Mouse (Mus musculus): ENCODE measurements around the gene Zfp661. TPM values are rescaled to one million over a fixed set of nuclear protein-coding genes. Genes with fewer than 3 reads are reported as not detected.
"Not testable (repeated sequence)": the region's sequence is repeated elsewhere in the genome, so short reads cannot be mapped to it uniquely, and the experiment has no call there.

Zfp661 gene
- 1 to 10 TPM; 1.3 to 1.8 TPM for total RNA-seq (2021)

- DNase-seq = peak; percentile 90
- intact Hi-C loops (cut with DNase I) = loop anchor here (5.0 kb wide), 1 partner anchor 205 kb away; the partner anchor contains the start of gene Mtln
These were observed at the start of gene Zfp661, which contains the start of gene Mrps5 for GRCm38 (mm10) chr2:127586694-127587513. TSS of gene Zfp661 (minus strand) at chr2:127587094. TSS of gene Mrps5 (plus strand) at chr2:127587222.

DNA sequence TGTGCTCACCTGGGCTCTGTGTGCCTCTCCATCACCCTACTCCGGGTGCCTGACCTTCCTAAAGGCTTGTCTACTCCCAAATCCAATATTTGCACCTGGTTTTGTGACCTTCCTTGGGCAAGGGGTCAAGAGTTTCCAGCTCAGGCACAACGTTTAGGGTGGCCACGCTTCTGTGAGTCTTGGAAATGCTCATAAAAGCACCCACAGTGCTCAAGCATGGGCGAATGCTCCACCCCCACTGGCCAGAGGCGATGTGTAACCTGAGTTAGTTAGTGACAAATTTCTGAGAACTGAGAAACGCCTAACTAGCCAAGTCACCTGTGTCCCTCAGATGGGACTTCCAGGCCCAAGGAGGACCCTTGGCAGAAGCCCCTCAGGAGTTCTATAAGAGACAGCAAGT is 48.7 kb upstream of the Zfp661 start:
- DNase-seq = no peak
- intact Hi-C loops (cut with DNase I) = no loop called here

DNA sequence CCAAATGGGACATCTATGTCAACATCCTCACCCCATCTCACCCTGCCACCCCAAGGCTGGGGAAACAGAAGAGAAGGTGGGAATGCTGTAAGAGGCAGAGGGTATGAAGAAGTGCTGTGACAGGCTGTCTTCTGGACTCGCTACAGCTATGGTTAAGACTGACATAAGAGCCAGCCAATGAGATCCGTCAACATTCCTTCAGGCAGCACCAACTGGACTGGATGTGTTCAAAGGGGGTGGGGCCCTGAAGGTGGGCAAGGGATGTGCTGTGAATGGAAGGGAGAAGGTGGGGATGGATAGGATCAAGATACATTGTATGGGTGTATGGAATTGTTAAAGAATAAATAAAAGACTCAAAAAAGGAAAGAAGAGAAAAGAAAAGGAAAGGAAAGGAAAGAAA is 45.7 kb upstream of the Zfp661 start:
- DNase-seq = no peak
- intact Hi-C loops (cut with DNase I) = no loop called here

GRCm38 (mm10) chr2:127627990-127628570 is 41.2 kb upstream of the Zfp661 start:
- DNase-seq = no peak
- intact Hi-C loops (cut with DNase I) = no loop called here

DNA sequence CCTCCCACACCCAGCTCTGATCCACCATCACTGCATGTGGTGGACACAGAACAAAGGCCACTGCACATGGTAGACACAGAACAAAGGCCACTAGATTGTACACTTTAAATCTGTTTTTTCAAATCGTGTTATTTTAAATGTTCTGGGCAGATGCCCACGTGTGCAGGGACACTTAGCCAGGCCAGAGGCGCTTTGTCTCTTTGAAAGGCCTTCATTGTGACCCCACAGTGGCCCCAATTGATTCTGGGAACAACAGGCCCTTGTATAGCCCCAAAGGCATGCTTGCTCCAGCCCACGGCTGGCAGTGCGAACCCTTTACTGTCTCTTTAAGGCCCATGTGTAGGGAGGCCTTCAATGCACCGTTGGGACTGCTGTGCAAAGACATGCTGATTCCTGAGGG is 40.5 kb upstream of the Zfp661 start:
- intact Hi-C loops (cut with DNase I) = no loop called here

DNA sequence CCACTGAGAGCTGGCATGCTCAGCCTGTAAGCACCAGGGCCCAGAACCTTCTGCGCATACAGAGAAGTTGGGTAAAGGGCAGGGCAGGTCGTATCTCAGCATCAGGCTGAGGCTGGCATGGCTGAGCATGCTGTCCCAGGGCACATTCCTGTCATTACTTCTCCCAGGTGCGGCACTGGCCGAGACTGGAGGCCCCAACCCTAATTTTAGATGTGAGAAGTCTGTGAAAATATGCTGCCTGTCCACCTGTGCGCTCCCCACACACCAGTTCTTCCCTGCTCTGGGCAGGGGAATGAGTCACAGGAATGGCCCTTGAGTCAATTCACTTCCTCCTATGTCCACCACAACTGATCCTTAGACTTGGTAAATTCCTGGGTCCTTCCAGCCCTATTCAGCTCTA is 38.8 kb upstream of the Zfp661 start:
- intact Hi-C loops (cut with DNase I) = no loop called here
- no peak for DNase-seq

More for the DNA sequence above, 40.5 kb upstream of the Zfp661 start:
- no peak for DNase-seq

DNA sequence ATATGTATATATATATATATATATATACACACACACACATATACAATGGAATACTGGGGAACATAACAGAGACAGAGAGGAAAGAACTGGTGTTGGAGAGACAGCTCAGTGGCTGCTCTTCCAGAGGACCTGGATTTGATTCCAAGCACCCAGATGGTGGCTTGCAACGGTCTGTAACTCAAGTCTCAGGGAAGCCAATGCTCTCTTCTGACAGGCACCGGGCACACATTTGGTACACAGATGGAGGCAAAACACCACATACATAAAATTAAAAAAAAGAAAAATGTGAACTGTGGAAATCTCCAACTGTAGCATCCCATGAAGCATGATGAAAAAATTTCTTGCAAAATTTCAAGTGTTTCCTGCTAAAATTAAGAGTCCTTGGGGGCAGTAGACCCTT is 37.9 kb upstream of the Zfp661 start:
- intact Hi-C loops (cut with DNase I) = no loop called here
- DNase-seq = no peak

DNA sequence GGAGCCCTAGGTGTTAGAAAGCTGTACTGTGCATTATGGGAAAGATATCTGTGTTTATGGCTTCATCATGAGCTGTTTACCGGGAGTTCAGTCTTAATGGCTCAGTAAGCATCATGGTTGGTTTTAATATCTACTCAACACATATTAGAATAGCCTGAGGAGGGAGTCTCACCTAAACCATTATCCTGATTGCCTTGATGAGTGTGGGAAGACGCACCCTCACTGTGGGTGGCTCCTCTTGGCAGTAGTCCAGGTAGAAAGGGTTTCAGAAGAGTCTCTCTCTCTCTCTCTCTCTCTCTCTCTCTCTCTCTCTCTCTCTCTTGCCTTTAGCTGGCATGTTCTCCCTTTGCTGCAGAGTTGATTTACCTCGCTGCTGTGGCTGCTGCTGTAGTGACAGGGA is 35.2 kb upstream of the Zfp661 start:
- no peak for DNase-seq
- intact Hi-C loops (cut with DNase I) = no loop called here

DNA sequence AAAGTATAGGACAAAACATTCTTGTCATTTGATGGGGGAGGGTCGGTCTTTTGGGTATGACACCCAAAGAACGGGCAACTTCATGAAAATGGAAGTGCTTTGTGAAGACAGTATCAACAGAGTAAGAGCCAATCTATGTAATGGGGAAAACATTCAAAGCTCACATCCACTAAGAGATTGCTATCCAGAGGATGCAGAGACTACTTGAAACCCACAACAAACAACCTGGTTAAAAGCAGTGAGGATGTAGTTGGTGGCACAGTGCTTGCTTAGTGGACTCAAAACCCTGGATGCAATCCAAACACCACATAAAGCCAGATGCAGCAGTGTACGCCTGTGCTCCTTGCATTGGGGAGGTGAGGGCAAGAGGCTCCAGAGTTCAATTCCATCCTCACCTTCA is 32.4 kb upstream of the Zfp661 start:
- no peak for DNase-seq
- intact Hi-C loops (cut with DNase I) = no loop called here

- intact Hi-C loops (cut with DNase I) = no loop called here
- DNase-seq = no peak
These were observed 25.4 kb upstream of the Zfp661 start for GRCm38 (mm10) chr2:127612288-127612687.

- no peak for DNase-seq
- intact Hi-C loops (cut with DNase I) = no loop called here
These were observed 24.5 kb upstream of the Zfp661 start for GRCm38 (mm10) chr2:127611386-127611785.

DNA sequence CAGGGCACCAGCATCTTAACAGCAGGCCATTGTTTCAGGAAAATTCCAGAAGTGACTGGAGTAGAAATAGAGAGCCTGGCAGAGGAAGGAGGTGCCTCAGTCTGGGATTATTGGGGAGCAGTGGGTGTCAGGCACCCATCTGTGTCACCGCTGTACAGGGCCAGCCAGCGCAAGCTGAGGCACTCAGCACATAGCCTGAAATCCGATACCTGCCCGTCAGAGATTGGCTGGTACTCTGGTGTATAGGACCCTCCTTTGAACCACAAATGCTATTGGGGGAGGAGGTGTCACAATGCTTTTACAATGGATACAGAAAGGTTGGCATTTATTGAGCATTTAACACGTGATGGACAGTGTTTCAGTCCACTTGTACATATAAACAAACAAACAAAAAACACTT is 22.1 kb upstream of the Zfp661 start:
- intact Hi-C loops (cut with DNase I) = loop anchor here (1.0 to 5.0 kb wide), 4 partner anchors 59 to 238 kb away; no protein-coding TSS in a partner anchor
- DNase-seq = no peak

GRCm38 (mm10) chr2:127608234-127608633 is 21.3 kb upstream of the Zfp661 start:
- DNase-seq = peak; percentile 36 to 61
- intact Hi-C loops (cut with DNase I) = loop anchor here (1.0 to 5.0 kb wide), 4 partner anchors 60 to 239 kb away; no protein-coding TSS in a partner anchor

- no peak for DNase-seq
- intact Hi-C loops (cut with DNase I) = loop anchor here (5.0 kb wide), 3 partner anchors 77 to 242 kb away; no protein-coding TSS in a partner anchor
These were observed 18.3 kb upstream of the Zfp661 start for GRCm38 (mm10) chr2:127605203-127605602.

DNA sequence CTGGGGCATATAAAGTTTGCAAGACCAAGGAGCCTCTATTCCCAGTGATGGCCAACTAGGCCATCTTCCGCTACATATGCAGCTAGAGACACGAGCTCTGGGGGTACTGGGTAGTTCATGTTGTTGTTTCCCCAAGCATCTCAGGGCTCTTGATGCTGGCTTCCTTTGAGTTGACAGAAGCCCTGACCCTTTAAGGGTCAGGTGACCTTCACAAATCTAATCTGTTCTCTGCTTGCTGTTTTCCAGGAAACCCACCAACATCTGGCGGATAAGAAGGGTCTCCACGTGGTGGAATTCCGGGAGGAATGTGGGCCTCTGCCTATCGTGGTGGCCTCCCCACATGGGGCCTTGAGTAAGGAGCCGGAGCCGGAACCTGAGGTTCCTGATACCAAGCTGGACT is 16.5 kb upstream of the Zfp661 start:
- DNase-seq; intact Hi-C loops (cut with DNase I): not testable (repeated sequence)

DNA sequence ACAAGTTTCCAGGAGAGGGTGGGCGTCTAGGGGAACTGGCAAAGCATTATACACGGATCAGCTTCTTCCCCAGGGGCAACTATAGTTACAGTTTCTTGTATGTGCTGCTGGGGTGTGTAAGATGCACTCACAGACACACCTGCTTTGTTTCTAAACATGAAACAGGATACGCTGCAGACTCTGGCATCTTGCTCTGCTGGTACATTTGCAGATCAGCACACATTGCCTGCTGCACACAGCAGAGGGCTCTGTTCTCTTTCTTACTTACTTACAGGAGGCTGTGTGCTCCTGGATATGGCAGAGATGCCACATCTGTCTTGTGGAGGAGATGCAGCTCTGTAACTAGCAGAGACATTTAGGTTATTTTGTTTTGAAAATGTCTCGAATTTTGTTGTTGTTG is 3.9 kb upstream of the Zfp661 start:
- intact Hi-C loops (cut with DNase I) = no loop called here
- DNase-seq = peak; percentile 17 to 22

- intact Hi-C loops (cut with DNase I) = no loop called here
- DNase-seq = no peak
These were observed 3.3 kb upstream of the Zfp661 start for GRCm38 (mm10) chr2:127590204-127590603.

DNA sequence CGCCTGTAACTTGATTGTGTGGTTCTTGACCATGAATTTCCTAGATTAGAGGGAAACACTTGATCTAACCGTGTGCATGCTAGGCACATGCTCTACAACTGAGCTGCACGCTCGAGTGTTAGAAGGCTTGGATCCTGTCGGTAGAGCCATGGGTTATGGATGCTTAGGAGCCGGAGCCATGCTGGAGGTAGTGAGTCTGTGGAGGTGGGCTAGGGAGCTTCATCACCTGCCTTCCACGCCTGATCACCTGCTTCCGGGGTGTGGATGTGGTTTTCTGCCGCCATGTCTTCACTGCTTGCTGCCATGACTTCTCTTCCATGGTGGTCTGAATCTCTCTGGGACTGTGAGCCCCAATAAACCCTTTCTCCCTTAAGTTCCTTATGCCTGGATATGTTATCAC is 2.0 kb upstream of the Zfp661 start:
- intact Hi-C loops (cut with DNase I) = loop anchor here (5.0 kb wide), 1 partner anchor 203 kb away; the partner anchor contains the start of gene Mtln

GRCm38 (mm10) chr2:127587514-127587844 is 585 bp upstream of the Zfp661 start:
- DNase-seq = no peak
- intact Hi-C loops (cut with DNase I) = loop anchor here (5.0 kb wide), 1 partner anchor 205 kb away; the partner anchor contains the start of gene Mtln

More for the DNA sequence above, 2.0 kb upstream of the Zfp661 start:
- DNase-seq = no peak

DNA sequence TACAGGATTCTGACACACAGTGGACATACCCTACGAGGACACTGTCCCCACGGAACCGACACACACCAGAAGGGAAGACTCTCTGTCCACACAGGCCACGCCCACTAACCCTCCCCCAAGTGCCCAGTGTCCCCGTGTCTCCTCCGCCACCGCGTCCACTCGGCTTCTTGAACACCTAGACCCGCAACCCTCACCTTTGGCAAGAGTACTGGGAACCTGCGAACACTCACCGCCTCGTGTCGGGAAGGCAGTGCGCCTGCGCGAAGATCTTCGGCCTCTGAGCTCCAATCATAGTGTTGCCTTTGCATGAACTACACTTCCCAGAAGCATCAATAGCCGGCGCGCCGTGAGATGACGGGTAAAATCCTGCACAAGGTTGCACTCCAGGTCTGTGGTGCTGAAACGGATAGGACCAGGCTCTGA is 2.4 kb downstream of the Zfp661 start:
- peak; percentile 93 to 95 for DNase-seq
- intact Hi-C loops (cut with DNase I) = no loop called here

GRCm38 (mm10) chr2:127573322-127573721 is 13.6 kb downstream of the Zfp661 start:
- intact Hi-C loops (cut with DNase I) = no loop called here
- no peak for DNase-seq

All from heart, postnatal 10 days (tissue).